Mouse (Mus musculus): ENCODE results near the gene Hoxb4.

- no peak for TF ChIP-seq CTCF (IDR thresholded peaks at IDR 0.05; ENCODE audit: borderline replicate concordance, control insufficient read depth, extremely low read depth, insufficient read depth, low read length, poor library complexity)
- no peak for TF ChIP-seq POLR2A (IDR thresholded peaks at IDR 0.05; ENCODE audit: control insufficient read depth, extremely low read depth, insufficient read depth, low read length, poor library complexity)
Measured at GRCm38 (mm10) chr11:96279421-96280233, 38.4 kb upstream of the Hoxb4 start.
